Mouse (Mus musculus): Measurements from ENCODE around the gene A3galt2.

- TF ChIP-seq POLR2A (IDR thresholded peaks at IDR 0.05; ENCODE audit: borderline replicate concordance, low read depth, low read length) (no peak), CTCF (IDR thresholded peaks at IDR 0.05; ENCODE audit: low read depth, low read length) (no peak)
Measured at GRCm38 (mm10) chr4:128716731-128717130, 38.4 kb upstream of the A3galt2 start.
